Mouse (Mus musculus) mammary gland, adult 2 months (tissue): Measurements from ENCODE around the gene Sft2d2. TPM values are rescaled to one million over a fixed set of nuclear protein-coding genes. Genes with fewer than 3 reads are reported as not detected.

Experiments
- polyA plus RNA-seq: library from polyadenylated mRNA; depleted of rRNA; stranded (reverse); fragments of >200 nt; gene quantifications from 2 replicates; pipeline ENCODE4 v1.2.3, GENCODE M21; 2012; ENCODE audit warnings: low replicate concordance; rRNA removed

Gene Sft2d2
- polyA plus RNA-seq: 49.3 and 83.5 TPM in 2 replicates

GRCm38 (mm10) chr1:165193880-165194661 is at the start of gene Sft2d2:
TSS of gene Sft2d2 (minus strand) at chr1:165194438.

GRCm38 (mm10) chr1:165236321-165237298 is 42.4 kb upstream of the Sft2d2 start, which contains the start of gene Tiprl:
TSS of gene Tiprl (minus strand) at chr1:165236996.

GRCm38 (mm10) chr1:165160723-165161405 is 33.4 kb downstream of the Sft2d2 start, which contains the start of gene Tbx19:
TSS of gene Tbx19 (minus strand) at chr1:165160773.

Other genes starting within 250 kb of the Sft2d2 start
- not detected in 2 replicates for gene Tbx19, start 33.7 kb downstream of the Sft2d2 start, polyA plus RNA-seq
- gene Tiprl, start 42.6 kb upstream of the Sft2d2 start, polyA plus RNA-seq: 21.0 and 22.6 TPM in 2 replicates
- gene Gpr161, start 101.4 kb upstream of the Sft2d2 start, polyA plus RNA-seq: 3.3 and 4.5 TPM in 2 replicates